Mouse (Mus musculus): ENCODE data around the gene Gm10638.

- TF ChIP-seq CTCF (IDR thresholded peaks at IDR 0.05; ENCODE audit: control insufficient read depth, insufficient read depth, low read length) (no peak), POLR2A (IDR thresholded peaks at IDR 0.05; ENCODE audit: borderline replicate concordance, control insufficient read depth, low read depth, low read length) (no peak)
These were observed 37.6 kb upstream of the Gm10638 start for GRCm38 (mm10) chr8:86707873-86708272.

Data from bone marrow, adult 2 months (tissue).